Mouse (Mus musculus): ENCODE measurements around the gene Plekha4.

GRCm38 (mm10) chr7:45540213-45540612, 14.1 kb downstream of the Plekha4 start:
- TF ChIP-seq JUND (IDR thresholded peaks at IDR 0.05; ENCODE audit: low read depth, low read length) (no peak), POLR2A (IDR thresholded peaks at IDR 0.05; ENCODE audit: control insufficient read depth in 1 of 2, insufficient read depth in 1 of 2, low read depth in 1 of 2, low read length in 2 of 2, poor library complexity in 1 of 2) (no peak), MAZ (IDR thresholded peaks at IDR 0.05; ENCODE audit: low read depth, low read length) (no peak), BHLHE40 (IDR thresholded peaks at IDR 0.05; ENCODE audit: borderline replicate concordance, low read depth, low read length) (no peak), EP300 (IDR thresholded peaks at IDR 0.05; ENCODE audit: low read depth in 1 of 2, low read length in 2 of 2) (no peak), SMC3 (IDR thresholded peaks at IDR 0.05; ENCODE audit: low read depth, low read length) (no peak), MAX (IDR thresholded peaks at IDR 0.05; ENCODE audit: low read length) (no peak), TCF12 (IDR thresholded peaks at IDR 0.05; ENCODE audit: low read depth, low read length) (no peak), POLR2AphosphoS5 (IDR thresholded peaks at IDR 0.05; ENCODE audit: borderline replicate concordance, low read depth, low read length) (no peak)

Data from MEL (cell line).